Comparison of ENCODE assay signal across 39 mouse cellular contexts in genomic region chr16:38798957-38799450, GRCm38 (mm10). TPM values are rescaled to one million over a fixed set of nuclear protein-coding genes. Genes with fewer than 3 reads are reported as not detected.
"Had no signal": no experiment of that assay in that cellular context is flagged by ENCODE, and none has a peak within 500 bp of the region (broad histone marks: within the 10 kb centered on the region; RNA-seq: fewer than 3 reads in every experiment).

No protein-coding gene starts in this region.

- H3K4me2 ChIP-seq: forebrain, embryonic 15.5 days; heart, embryonic 15.5 days; hindbrain, embryonic 13.5 days; hindbrain, embryonic 15.5 days; kidney, embryonic 15.5 days; limb, embryonic 13.5 days had no signal

- ATAC-seq: forebrain, embryonic 15.5 days; forebrain, postnatal 0 days; hindbrain, postnatal 0 days; intestine, embryonic 16.5 days had no signal

- H3K4me1 ChIP-seq: forebrain, embryonic 15.5 days; hindbrain, embryonic 13.5 days; hindbrain, embryonic 15.5 days; kidney, embryonic 15.5 days; limb, embryonic 13.5 days had no signal

- H3K36me3 ChIP-seq: forebrain, embryonic 15.5 days; heart, embryonic 15.5 days; hindbrain, embryonic 13.5 days; hindbrain, embryonic 15.5 days; kidney, embryonic 15.5 days; limb, embryonic 13.5 days had no signal

- DNase-seq: forebrain, postnatal 0 days; gastrocnemius, postnatal 14 days; gastrocnemius, postnatal 36 days; heart, adult 2 months; heart, postnatal 14 days; heart, postnatal 36 days; kidney, adult 11 months; kidney, adult 2 months; kidney, adult 9 months; kidney, postnatal 14 days; kidney, postnatal 36 days; layer of hippocampus, adult 9-11 months; layer of hippocampus, postnatal 36 days; left cerebral cortex, postnatal 4 days had no signal

- H3K27me3 ChIP-seq: forebrain, embryonic 15.5 days; heart, embryonic 15.5 days; hindbrain, embryonic 13.5 days; hindbrain, embryonic 15.5 days; limb, embryonic 13.5 days had no signal

- H3K4me3 ChIP-seq: forebrain, embryonic 15.5 days; heart, adult 2 months; heart, embryonic 15.5 days; hindbrain, embryonic 13.5 days; hindbrain, embryonic 15.5 days; kidney, embryonic 15.5 days; limb, embryonic 13.5 days had no signal

- H3K27ac ChIP-seq: forebrain, embryonic 15.5 days; heart, adult 2 months; heart, embryonic 15.5 days; hindbrain, embryonic 13.5 days; hindbrain, embryonic 15.5 days; hindbrain, postnatal 0 days; kidney, embryonic 15.5 days; kidney, postnatal 0 days; limb, embryonic 13.5 days had no signal

- H3K9me3 ChIP-seq: forebrain, embryonic 15.5 days; heart, embryonic 15.5 days; hindbrain, embryonic 13.5 days; hindbrain, embryonic 15.5 days; kidney, embryonic 15.5 days; limb, embryonic 13.5 days had no signal

- H3K9ac ChIP-seq: forebrain, embryonic 15.5 days; forebrain, postnatal 0 days; heart, embryonic 15.5 days; hindbrain, embryonic 13.5 days; hindbrain, embryonic 15.5 days; kidney, embryonic 15.5 days; limb, embryonic 13.5 days had no signal

RNA-seq across cellular contexts. Expression of gene Upk1b, which starts 1.1 kb away (rescaled TPM):
- total RNA-seq: gastrocnemius, adult 18-20 months; gastrocnemius, adult 8-10 months; gastrocnemius, postnatal 14 days; gastrocnemius, postnatal 36 days; hematopoietic stem cell, adult 5-6 weeks had no signal
- polyA plus RNA-seq: forebrain, embryonic 15.5 days had no signal

RNA-seq across cellular contexts. Expression of gene 4930435E12Rik, which starts 29.5 kb away (rescaled TPM):
- total RNA-seq: forebrain, postnatal 0 days; gastrocnemius, adult 18-20 months; gastrocnemius, adult 8-10 months; gastrocnemius, postnatal 14 days; gastrocnemius, postnatal 36 days; heart, adult 2 months; heart, postnatal 14 days; heart, postnatal 36 days; hematopoietic stem cell, adult 5-6 weeks; hindbrain, postnatal 0 days; layer of hippocampus, adult 18-20 months; layer of hippocampus, adult 8-10 months; layer of hippocampus, postnatal 14 days; layer of hippocampus, postnatal 36 days; left cerebral cortex, adult 18-20 months; left cerebral cortex, adult 8-10 months; left cerebral cortex, postnatal 10 days; left cerebral cortex, postnatal 25 days; left cerebral cortex, postnatal 4 days had no signal
- polyA plus RNA-seq: forebrain, embryonic 15.5 days; forebrain, postnatal 0 days; heart, adult 2 months; heart, embryonic 11.5 days; heart, embryonic 15.5 days; heart, postnatal 0 days; hindbrain, embryonic 11.5 days; hindbrain, embryonic 13.5 days; hindbrain, embryonic 15.5 days; hindbrain, postnatal 0 days; intestine, embryonic 14.5 days; intestine, embryonic 16.5 days; kidney, adult 2 months; kidney, embryonic 15.5 days; kidney, postnatal 0 days; large intestine, adult 2 months; limb, embryonic 11.5 days; limb, embryonic 13.5 days had no signal
